Mouse (Mus musculus): ENCODE results near the gene Zdhhc19.

Gene Zdhhc19

DNA sequence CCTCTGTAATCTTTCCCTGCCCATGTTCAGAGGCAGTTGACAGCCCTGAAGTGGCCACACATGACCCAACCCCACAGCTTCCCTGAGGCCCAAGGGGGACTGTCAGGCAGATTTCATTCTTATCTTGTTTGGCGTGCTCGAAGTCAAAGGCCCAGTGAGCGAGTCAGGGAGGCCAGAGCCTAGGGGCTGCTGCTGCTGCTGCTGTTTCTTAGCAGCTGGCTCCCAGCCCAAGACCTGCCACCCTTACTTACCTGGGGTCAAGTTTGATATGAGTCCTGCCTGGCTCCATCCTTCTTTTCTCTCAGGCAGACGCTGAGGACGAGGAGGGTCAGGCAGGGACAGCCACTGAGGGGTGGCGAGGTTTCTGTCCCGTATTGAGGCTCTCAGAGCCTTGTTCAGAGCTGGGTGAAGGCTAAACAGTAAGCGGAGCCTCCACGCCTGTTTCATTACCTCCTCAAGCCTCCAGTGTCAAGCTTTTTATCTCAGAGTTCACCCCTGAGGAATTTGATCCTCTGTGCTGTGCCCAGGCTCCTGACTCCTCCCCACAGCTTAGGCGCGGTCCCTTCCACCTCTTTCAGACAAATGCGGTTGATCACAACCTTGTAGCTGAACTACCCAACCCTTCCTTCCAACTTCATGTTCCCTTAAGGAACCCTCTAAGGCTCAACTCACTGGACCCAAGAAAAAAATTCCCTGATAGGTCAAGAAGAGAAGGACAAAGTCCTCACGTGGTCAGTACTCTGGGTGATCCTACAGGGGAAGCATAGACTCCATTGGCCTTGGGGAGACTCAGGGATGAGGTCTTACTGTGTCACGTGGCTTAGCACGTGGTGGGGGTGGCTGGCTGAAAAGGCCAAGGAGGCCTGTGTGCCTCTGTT is 8.6 kb upstream of the Zdhhc19 start, which contains the start of gene Slc51a:
Gene Slc51a (minus strand): TSS at position 646 of the 878 bp plus-strand sequence.
- DNase-seq: peak; percentile 82 to 88

- DNase-seq: peak; percentile 50 to 70
Measured at GRCm38 (mm10) chr16:32488939-32489338, 7.1 kb upstream of the Zdhhc19 start.

- DNase-seq: peak; percentile 53
Measured at GRCm38 (mm10) chr16:32494371-32494770, 1.7 kb upstream of the Zdhhc19 start.

DNA sequence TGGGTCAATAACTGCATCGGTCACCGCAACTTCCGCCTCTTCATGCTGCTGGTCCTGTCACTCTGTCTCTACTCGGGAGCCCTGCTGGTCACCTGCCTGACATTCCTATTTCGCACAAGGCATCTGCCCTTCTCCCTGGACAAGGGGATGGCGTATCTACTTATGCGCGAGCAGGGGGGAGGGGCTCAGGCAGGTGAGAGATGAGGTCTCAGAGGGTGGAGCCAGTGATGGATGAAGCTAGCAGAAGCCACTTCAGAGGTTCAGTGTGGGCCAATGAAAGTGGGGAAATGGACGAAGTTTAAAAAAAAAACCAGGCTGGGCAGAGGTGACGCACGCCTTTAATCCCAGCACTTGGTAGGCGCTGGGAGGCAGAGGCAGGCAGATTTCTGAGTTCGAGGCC is 2.9 kb downstream of the Zdhhc19 start:
- DNase-seq: no peak

GRCm38 (mm10) chr16:32499430-32500037 is 3.5 kb downstream of the Zdhhc19 start:
- DNase-seq: peak; percentile 63 to 88

DNA sequence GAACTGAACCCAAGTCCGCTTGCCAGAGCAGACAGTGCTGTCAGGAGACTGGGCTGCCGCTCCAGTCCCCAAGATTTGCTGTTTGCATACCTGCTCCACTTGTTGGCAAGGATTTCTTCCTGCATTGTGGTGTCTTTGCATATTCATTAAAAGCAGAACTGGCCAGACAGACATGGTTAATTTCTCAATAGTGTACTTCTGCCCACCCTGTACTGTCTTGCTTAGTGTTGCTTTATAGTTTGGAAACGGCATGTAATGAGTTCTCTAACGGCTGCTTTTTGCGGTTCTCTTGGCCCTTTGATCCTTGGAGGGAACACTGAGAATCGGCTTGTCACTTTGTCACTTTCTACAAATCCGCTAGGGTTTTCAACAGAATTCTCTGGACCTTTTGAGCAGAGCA is 5.4 kb downstream of the Zdhhc19 start:
- no peak for DNase-seq

- DNase-seq: no peak
Measured at GRCm38 (mm10) chr16:32502621-32503335, 6.7 kb downstream of the Zdhhc19 start.

DNA sequence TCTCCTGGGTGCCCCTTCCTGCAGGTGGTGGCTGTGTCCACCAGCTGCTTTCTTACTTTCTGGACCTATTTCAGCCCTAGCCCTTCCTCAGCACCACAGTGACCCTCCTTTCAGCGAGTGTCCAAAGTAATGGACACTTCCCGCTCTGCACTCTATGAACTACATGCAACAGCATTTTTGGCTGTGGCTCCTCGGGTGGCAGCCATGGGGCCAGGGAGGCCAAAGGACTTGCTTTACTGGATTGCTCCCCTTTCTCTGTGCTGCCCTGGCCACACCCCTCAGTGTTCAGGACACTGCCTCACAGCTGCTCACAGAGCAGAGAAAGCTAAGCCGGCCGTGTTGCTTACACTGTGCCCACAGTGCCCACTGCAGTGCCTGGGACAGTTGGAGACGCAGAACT is 7.6 kb downstream of the Zdhhc19 start:
- no peak for DNase-seq

GRCm38 (mm10) chr16:32506298-32506697 is 10.2 kb downstream of the Zdhhc19 start:
- no peak for DNase-seq

GRCm38 (mm10) chr16:32506868-32507267 is 10.8 kb downstream of the Zdhhc19 start:
- no peak for DNase-seq

GRCm38 (mm10) chr16:32507407-32507806 is 11.3 kb downstream of the Zdhhc19 start:
- peak in 1 of 2 experiments; percentile 61 for DNase-seq

- DNase-seq: no peak
Measured at GRCm38 (mm10) chr16:32508035-32508434, 12.0 kb downstream of the Zdhhc19 start.

GRCm38 (mm10) chr16:32508506-32509065 is 12.5 kb downstream of the Zdhhc19 start:
- no peak for DNase-seq

DNA sequence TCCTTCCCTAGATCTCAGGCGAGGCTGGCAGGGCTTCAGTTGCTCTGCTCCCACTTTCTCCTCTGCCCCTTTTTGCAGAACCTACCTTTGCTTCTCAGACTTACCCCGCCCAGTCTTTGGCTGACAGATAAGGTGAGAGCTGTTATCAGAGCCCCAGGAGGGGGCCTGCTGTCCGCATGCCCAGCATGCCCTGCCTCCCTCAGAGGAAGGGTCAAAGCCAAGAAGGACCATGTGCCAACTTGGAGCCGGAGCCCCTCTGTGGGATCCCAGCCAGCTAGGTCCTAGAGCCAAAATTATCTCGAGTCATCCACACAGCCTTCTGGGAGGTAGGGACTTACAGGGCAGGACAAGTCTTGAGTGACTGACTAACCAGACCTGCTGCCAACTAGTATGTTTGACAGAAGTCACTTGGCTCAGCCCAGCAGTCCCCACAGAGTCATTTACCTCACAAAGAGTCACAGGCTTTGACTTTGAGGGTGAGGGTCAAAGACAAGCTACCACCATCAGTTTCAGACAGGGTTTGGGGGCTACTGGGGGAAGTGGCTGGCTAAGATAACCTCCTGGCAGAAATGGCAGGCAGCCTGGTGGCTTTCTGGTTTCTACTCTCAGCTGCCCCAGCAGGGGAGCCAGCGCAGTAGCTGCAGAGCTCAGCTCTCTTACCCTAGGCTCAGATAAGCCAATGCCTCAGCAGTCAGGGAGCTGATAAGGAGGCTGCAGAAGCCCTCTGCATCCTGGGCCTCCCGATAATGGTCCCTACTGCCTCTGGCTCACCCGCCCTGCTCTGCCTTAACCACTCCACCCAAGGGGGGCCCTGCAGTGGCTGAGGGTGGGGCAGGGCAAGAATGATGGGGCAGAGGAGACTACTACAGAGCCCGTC is 13.2 kb downstream of the Zdhhc19 start:
- DNase-seq: no peak

DNA sequence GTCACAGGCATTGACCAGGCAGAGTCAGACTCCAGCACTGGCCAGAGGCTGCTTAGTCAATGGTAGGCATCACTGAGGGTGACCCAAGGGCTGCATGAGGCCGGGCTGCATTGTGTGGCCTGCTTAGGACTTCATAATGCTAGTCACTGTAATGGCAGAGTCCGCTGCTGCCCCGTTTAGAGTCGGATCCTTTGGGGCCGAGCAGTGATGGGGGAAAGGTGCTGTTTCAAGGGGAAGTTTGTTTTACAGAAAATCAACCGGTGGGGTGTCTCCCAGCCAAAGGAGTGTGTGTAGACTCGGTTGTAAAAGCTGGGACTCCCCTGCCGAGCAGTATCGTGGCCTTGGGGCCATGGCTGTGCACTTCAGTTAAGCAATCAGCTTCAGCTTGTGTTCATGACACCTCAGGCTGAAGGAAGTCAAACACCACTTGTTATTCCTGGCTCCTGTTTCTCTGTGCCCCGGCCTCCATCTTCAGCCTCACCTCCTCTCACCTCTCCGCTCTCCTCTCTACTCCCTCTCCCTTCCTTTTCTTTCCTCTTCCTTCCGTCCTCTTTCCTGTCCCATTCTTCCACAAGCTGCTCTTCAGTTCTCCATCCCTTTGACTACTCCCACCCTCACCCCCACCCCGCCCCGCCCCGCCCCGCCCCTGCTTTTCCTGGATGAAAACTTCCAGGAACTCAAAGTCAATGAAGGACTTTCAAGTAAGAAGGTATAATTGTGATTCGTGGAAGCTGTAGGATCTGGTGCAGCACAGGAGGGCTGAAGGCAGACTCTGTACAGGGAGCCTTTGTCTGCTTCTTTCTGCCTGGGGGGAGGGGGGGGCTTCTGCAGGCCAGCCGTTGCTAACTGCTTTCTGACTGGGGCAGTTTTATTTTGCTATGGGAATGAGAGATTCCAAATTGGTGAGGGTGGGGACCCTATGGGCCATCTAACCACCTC is 14.6 kb downstream of the Zdhhc19 start:
- DNase-seq: no peak

- no peak for DNase-seq
Measured at GRCm38 (mm10) chr16:32511338-32511734, 15.3 kb downstream of the Zdhhc19 start.

DNA sequence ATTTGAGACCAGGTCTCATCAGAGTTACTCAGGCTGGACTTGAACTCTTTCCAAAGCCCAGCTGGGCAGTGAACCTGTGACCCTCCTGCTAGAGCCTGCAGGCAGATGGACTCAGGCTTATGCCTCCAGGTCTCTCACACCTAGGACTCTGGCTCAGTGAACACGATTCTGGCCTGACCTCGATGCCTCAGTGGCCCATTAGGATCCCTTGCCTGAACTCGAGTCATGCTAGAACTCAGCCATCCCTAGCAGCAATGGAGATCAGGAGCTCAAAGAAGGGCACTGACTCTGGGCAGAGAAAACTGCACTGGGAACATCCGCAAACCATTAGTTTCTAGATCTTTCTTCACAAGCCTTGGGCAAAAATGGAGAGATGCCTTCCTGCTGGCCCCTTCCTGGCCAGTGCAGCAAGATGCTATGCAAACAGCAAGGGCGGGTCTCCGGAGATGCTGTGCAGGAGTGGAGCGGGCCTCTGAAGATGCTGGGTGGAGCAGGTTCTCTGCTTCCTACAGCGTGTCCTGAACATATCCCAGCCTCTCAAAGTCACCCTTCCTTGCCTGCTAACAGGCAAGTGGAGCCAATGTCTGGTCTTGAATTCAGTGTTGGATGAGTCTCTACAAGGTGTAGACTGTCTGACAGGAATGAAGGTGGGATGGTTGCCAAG is 15.9 kb downstream of the Zdhhc19 start:
- DNase-seq: no peak

DNA sequence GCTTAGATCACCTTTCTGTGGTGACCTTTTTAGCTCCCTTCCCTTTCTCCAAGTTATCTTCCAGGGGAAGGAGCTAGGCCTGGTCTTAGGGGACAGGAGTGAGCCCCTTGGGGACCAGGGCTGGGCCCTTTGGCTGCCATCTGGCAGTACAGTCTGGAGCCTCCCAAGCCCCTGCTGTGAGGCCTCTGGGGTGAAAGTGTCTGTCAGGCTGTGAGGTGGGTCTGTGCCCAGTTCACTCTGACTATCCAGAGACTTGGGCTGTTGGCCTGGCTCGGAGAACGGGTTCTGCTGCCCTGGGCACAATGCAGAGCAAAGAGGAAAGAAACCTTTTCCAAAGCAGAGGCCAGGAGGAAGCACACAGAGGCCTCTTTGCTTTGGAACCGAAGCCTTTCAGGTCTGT is 16.9 kb downstream of the Zdhhc19 start:
- no peak for DNase-seq

DNA sequence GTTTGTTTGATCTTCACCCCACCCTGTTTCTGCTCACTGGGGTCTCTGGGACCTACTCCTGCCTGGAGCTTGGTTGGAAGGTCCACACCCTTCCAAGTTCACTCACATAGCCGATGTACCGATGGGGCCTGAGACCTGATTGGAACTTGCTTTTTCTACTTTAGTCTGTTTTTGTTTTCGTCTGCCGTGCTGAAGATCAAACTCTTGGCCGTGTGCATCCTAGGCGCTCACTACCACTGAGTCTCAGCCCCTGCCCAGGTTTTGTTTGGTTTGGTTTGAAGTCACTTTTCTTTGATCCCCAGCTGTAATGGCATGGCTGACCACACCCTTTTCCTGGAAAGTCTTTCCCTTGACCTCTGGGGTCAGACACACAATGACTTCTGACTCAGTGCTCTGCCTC is 17.3 kb downstream of the Zdhhc19 start:
- no peak for DNase-seq

DNA sequence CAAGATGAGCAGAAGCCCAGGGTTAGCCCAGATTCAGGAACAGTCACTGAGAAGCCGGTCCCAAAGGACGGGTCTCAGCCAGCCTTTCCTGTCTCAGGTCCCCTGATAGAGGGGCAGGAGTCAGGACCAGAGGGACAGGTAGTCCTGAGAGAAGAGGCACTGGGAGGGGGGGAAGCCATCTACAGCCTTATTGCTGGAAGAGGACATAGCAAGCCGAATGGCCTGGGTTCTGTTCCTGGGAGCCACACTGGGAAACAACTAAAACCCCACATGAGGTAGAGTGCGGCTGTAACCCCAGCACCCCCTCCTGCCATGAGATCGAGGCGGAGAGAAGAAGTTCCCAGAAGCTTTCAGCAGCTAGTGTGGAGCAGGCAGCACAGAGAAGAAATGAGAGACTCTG is 17.9 kb downstream of the Zdhhc19 start:
- DNase-seq: no peak
